Mouse (Mus musculus): ENCODE measurements at regions not wholly inside any gene's neighbourhood (a gene's known extent, or its start where the extent isn't known, plus 50 kb on each side); places are given as distances from the start of the nearest gene placed in this dataset.
A peak's percentile ranks its signal among the peaks of the same experiment; 100 is the strongest.

DNA sequence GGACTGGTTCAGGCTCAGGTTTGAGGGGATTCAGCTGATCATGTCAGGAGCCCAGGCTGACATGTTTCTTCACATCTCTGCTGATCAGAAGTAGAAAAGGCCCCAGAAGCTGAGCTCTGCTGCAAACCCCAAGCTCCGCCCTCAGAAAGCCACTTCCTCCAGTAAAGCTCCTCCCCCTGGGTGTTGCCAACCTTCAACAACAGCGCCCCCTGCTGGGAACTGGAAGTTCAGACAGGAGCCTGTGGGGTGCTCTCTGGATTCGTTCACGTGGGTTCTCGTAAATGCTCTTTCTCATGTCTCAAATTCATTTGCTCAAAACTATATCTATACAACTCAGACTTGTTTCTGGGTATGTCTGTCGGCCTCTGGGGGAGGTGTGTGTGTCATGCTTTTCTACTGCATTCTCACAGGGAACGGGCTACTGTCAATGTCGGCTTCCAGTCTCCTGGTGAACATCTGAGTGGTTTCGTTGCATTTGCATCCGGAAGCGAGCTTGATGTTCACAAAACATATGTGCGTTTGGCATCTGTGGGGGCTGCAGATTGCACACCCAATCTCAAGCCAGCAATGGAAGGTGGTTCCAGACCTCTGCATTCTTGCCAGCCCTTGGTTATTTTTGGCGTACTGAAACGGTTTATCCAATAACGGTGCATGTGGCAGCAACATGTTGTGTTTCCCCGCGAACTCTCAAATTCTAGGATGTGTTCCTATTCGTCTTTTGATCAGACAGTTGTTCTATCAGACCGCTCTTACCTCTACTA is 174.3 kb downstream of the Cryba4 start:
- DNase-seq (ENCODE audit: low spot score, missing footprints) (peak; percentile 89), ATAC-seq (ENCODE audit: low FRiP score) (no peak)
- Histone ChIP-seq H3K4me1 (ENCODE audit: control insufficient read depth, insufficient read depth, low read length) (no peaks in the 10 kb centered on the region), H3K36me3 (ENCODE audit: control insufficient read depth, insufficient read depth, low read length) (no peaks in the 10 kb centered on the region), H3K4me3 (ENCODE audit: low read depth, low read length) (no peak overlapping the region), H3K27ac (ENCODE audit: low read depth, low read length) (no peak overlapping the region), H3K9me3 (ENCODE audit: control insufficient read depth, low read length) (no peaks in the 10 kb centered on the region), H3K27me3 (ENCODE audit: control insufficient read depth, insufficient read depth, low read length) (no peaks in the 10 kb centered on the region), H3K4me2 (no peak overlapping the region), H3K9ac (ENCODE audit: low read length) (no peak overlapping the region)
- 84% methylated on average over 19 of the region's 19 CpGs for WGBS

DNA sequence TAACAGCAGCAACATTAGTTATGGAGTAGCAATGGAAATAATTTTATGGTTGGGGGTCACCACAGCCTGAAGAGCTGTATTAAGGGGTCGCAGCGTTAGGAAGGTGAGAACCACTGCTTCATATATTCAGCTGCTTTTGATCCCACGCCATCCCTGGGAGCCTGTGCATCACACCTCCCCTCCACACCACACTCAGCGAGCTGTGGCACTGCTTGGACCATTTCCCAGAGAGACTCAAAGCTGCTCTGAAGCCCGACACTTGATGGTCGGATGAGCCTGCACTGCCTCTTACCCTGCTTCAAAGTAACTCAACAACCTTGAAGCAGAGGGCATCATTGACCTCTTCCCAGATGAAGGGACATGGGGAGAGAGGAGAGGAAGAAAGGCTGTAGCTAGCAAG is 171.3 kb downstream of the Cryba4 start:
- WGBS, result 80% methylated on average over 6 of the region's 6 CpGs
- Histone ChIP-seq H3K4me1 (ENCODE audit: control insufficient read depth, insufficient read depth, low read length) (no peaks in the 10 kb centered on the region), H3K9ac (ENCODE audit: low read length) (no peak overlapping the region), H3K4me3 (ENCODE audit: low read depth, low read length) (no peak overlapping the region), H3K9me3 (ENCODE audit: control insufficient read depth, low read length) (no peaks in the 10 kb centered on the region), H3K4me2 (no peak overlapping the region), H3K27me3 (ENCODE audit: control insufficient read depth, insufficient read depth, low read length) (no peaks in the 10 kb centered on the region), H3K27ac (ENCODE audit: low read depth, low read length) (no peak overlapping the region), H3K36me3 (ENCODE audit: control insufficient read depth, insufficient read depth, low read length) (no peaks in the 10 kb centered on the region)
- ATAC-seq (ENCODE audit: low FRiP score) (no peak), DNase-seq (ENCODE audit: low spot score, missing footprints) (no peak)

DNA sequence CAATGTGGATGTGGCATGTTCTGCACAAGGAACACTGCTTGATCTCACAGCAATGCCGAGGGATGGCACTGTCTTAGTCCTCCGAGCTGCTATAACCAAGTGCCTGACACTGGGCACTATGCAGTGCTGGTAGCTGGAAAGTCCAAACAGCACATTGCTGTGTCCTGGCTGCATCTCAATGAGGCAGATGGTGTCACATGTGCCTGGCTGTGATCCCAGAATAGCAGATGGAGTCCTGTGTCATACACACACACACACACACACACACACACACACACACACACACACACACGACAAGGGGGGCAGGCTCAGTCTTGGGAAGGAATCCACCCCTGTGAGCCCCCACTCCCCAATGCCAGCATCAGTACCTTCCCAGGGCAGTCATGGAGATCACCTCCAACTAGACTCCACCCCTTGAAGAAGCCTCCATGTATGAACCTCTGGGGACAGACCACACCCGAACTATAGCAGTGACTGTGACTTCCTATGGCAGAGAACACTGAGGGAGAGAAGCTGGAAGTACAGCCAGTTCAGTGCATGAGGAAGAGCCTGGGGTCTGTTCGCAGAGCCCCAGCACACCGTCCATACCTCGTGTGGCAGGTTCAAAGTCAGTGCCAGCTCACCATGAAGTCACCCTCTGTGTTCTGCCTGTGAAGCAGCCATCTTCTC is 160.3 kb downstream of the Cryba4 start:
- Histone ChIP-seq H3K4me3 (ENCODE audit: low read depth, low read length) (no peak overlapping the region), H3K4me2 (no peak overlapping the region), H3K27me3 (ENCODE audit: control insufficient read depth, insufficient read depth, low read length) (no peaks in the 10 kb centered on the region), H3K27ac (ENCODE audit: low read depth, low read length) (no peak overlapping the region), H3K4me1 (ENCODE audit: control insufficient read depth, insufficient read depth, low read length) (no peaks in the 10 kb centered on the region), H3K9ac (ENCODE audit: low read length) (no peak overlapping the region), H3K36me3 (ENCODE audit: control insufficient read depth, insufficient read depth, low read length) (no peaks in the 10 kb centered on the region), H3K9me3 (ENCODE audit: control insufficient read depth, low read length) (no peaks in the 10 kb centered on the region)
- ATAC-seq (ENCODE audit: low FRiP score) (no peak), DNase-seq (ENCODE audit: low spot score, missing footprints) (no peak)
- WGBS, result 89% methylated on average over 7 of the region's 7 CpGs

DNA sequence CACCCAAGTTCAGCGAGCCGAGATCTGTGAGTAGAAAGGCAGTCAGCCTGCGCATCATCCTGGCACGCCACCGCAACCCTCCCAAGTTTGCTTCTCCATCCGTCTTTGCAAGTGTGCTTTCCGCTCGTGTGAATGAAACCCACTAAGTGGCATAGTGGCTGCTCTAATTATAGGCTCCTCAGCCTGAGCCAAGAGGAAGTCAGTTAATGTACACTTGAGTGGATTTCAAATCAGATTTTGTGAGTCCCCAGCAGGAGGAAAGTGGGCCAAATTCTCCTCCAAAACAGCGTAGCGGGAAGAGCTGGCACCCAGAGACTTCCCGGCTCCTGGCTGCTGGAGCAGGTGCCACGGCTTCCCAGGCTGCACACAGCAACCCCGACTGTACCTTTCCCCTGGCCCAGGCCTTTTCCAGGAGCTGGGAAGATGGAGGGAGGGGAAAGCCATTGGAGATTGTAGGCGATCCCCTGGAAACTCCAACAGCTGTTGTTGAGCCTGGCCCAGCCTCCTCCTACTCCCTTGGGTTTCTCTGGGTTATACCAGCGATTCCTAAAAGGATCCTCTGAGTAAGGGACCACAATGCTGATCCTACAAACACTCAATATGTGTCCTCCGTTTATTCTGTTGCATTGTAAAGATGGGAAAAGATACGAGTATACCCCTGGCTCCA is 158.3 kb downstream of the Cryba4 start:
- Histone ChIP-seq H3K27me3 (ENCODE audit: control insufficient read depth, insufficient read depth, low read length) (no peaks in the 10 kb centered on the region), H3K4me1 (ENCODE audit: control insufficient read depth, insufficient read depth, low read length) (peaks cover 4% of the 10 kb centered on the region; the same call in 1 of the 2 replicates), H3K27ac (ENCODE audit: low read depth, low read length) (no peak overlapping the region), H3K4me3 (ENCODE audit: low read depth, low read length) (no peak overlapping the region), H3K4me2 (no peak overlapping the region), H3K9ac (ENCODE audit: low read length) (no peak overlapping the region), H3K9me3 (ENCODE audit: control insufficient read depth, low read length) (no peaks in the 10 kb centered on the region), H3K36me3 (ENCODE audit: control insufficient read depth, insufficient read depth, low read length) (no peaks in the 10 kb centered on the region)
- no peak for ATAC-seq (ENCODE audit: low FRiP score)
- 81% methylated on average over 17 of the region's 17 CpGs for WGBS
- no peak for DNase-seq (ENCODE audit: low spot score, missing footprints)

DNA sequence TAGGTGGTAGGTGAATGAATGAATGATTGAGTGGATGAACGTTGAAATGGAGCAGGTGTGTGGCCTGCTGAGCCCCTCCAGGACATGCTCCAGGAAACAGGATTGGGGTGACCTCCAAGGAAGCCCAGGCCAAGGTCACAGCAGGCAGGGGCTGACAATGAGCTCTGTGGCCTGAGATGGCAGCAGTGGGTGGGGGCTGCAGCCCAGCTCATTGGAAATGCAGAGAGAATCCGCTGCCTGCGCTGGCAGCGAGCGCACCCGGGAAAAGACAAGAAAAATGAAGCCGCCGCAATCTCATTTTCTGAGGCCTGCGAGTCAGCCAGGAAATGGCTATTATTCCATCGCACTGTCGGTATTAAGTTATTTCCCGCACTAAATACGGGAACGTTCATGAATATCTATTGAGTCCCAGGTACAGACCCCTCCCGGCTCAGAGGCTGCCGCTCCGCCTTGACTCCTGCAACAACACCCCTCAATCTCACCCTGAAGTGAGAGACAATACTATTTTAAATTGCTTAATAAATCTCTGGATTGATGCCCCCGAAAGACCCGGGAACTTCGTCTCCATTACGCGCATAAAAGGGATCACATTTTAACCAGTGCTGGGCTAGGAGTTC is 153.7 kb downstream of the Cryba4 start:
- DNase-seq (ENCODE audit: low spot score, missing footprints), result no peak
- 50% methylated on average over 22 of the region's 22 CpGs for WGBS
- ATAC-seq (ENCODE audit: low FRiP score), result no peak
- Histone ChIP-seq H3K4me1 (ENCODE audit: control insufficient read depth, insufficient read depth, low read length) (peaks cover 4% of the 10 kb centered on the region; the same call in 1 of the 2 replicates), H3K36me3 (ENCODE audit: control insufficient read depth, insufficient read depth, low read length) (no peaks in the 10 kb centered on the region), H3K9me3 (ENCODE audit: control insufficient read depth, low read length) (no peaks in the 10 kb centered on the region), H3K27me3 (ENCODE audit: control insufficient read depth, insufficient read depth, low read length) (no peaks in the 10 kb centered on the region), H3K9ac (ENCODE audit: low read length) (0 out of 2 replicates have a peak overlapping the region, but pooled peaks have one; percentile 12), H3K27ac (ENCODE audit: low read depth, low read length) (no peak overlapping the region), H3K4me2 (no peak overlapping the region), H3K4me3 (ENCODE audit: low read depth, low read length) (no peak overlapping the region)

DNA sequence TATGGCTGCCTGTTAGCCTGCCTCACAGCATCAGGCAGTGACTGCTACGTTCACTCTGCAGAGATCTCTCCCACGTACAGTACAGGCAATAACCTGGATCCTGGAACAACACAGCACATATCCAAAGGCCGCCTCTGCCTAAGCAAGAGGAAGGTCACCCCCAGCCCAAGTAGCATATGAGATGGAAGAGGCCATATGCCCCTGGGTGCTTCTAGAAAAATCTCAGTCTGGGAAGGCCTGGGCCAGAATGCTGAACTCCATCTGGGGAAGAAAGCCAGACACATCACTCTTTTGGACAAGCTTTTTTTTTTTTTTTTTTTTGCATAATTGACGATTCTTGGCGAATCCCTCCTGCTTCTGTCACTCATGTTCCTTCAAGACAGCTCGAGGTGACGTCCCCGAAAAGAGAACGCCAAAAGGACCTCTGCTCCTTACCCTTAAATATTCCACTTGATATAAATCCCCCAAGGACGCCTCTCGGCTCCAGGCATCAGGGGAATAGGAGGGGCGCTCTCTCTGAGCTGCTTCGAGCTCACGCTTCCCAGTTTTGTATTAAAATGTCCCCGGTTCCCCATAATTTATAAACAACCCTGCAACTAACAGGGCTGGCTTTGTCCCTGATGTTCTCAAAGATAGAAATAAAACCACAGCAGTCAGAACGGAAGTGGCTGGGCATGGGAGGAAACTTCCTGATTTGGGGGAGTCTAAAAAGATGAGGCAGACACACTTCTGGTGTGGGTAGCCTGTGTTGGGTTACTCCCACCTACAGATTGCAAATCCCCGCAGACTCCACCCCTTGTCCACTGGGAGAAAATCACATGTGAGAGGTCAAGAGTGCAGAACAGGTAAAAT is 150.4 kb downstream of the Cryba4 start:
- Histone ChIP-seq H3K27ac (ENCODE audit: low read depth, low read length) (no peak overlapping the region), H3K27me3 (ENCODE audit: control insufficient read depth, insufficient read depth, low read length) (no peaks in the 10 kb centered on the region), H3K4me1 (ENCODE audit: control insufficient read depth, insufficient read depth, low read length) (peaks cover 4% of the 10 kb centered on the region; the same call in 1 of the 2 replicates), H3K9ac (ENCODE audit: low read length) (no peak overlapping the region), H3K36me3 (ENCODE audit: control insufficient read depth, insufficient read depth, low read length) (no peaks in the 10 kb centered on the region), H3K9me3 (ENCODE audit: control insufficient read depth, low read length) (no peaks in the 10 kb centered on the region), H3K4me2 (no peak overlapping the region), H3K4me3 (ENCODE audit: low read depth, low read length) (no peak overlapping the region)
- ATAC-seq (ENCODE audit: low FRiP score) (no peak), DNase-seq (ENCODE audit: low spot score, missing footprints) (no peak)
- 81% methylated on average over 17 of the region's 17 CpGs for WGBS

DNA sequence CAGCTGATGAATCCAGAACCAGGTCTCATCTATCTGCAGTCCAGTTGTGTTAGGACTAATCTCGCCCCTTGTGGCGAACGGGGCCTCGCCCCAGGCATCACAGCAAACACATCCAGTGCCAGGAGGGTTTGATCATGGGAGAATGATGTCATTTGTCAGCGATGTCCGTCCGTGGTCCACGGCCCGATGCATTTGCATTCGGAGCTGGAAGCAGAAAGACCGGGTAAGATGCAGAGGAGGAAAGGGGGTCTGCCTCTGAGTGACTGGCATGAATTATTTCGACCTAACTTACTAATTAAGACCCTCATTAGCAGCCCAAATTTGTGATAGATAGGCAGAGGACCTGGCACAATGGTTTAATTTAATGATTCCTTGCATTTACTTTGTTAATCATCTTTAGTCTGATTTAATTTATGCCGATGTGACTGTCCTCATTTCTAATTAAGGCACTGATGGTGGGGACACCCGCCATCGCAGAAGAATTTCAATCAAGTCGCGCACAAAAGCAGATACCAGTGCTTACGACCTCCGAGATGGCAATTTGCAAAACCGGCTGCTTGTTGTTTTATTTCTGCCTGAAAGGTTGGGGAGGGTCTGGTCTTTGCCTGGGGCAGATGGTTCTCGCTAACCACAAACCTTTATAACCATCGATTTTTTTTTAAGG is 141.9 kb downstream of the Cryba4 start:
- 77% methylated on average over 22 of the region's 22 CpGs for WGBS
- Histone ChIP-seq H3K4me1 (ENCODE audit: control insufficient read depth, insufficient read depth, low read length) (no peaks in the 10 kb centered on the region), H3K9me3 (ENCODE audit: control insufficient read depth, low read length) (no peaks in the 10 kb centered on the region), H3K36me3 (ENCODE audit: control insufficient read depth, insufficient read depth, low read length) (no peaks in the 10 kb centered on the region), H3K4me3 (ENCODE audit: low read depth, low read length) (no peak overlapping the region), H3K27me3 (ENCODE audit: control insufficient read depth, insufficient read depth, low read length) (no peaks in the 10 kb centered on the region), H3K27ac (ENCODE audit: low read depth, low read length) (no peak overlapping the region), H3K4me2 (no peak overlapping the region), H3K9ac (ENCODE audit: low read length) (no peak overlapping the region)
- DNase-seq (ENCODE audit: low spot score, missing footprints) (peak; percentile 84), ATAC-seq (ENCODE audit: low FRiP score) (no peak)

DNA sequence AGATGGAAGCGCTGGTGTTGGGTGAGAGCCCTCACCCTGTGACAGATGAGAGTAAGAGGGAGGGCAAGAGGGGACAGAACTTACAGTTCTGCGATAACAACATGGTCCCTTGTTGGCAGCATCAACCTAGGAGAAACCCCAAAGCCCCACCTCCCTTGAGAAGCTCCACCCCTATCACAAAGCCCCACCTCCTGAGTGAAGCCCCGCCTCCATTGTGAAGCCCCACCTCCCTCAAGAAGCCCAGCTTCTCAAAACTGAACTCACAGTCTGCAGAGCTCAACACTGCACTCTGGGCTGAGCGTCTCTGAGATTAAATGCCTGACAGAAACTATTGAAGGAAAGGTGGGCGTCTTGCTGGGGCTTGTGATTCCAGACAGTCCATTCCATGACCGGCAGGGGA is 131.6 kb downstream of the Cryba4 start:
- Histone ChIP-seq H3K27ac (ENCODE audit: low read depth, low read length) (no peak overlapping the region), H3K9me3 (ENCODE audit: control insufficient read depth, low read length) (no peaks in the 10 kb centered on the region), H3K4me3 (ENCODE audit: low read depth, low read length) (no peak overlapping the region), H3K4me1 (ENCODE audit: control insufficient read depth, insufficient read depth, low read length) (0 out of 2 replicates have a peak, but pooled peaks cover 2% of the 10 kb centered on the region), H3K4me2 (no peak overlapping the region), H3K9ac (ENCODE audit: low read length) (no peak overlapping the region), H3K36me3 (ENCODE audit: control insufficient read depth, insufficient read depth, low read length) (no peaks in the 10 kb centered on the region), H3K27me3 (ENCODE audit: control insufficient read depth, insufficient read depth, low read length) (no peaks in the 10 kb centered on the region)
- DNase-seq (ENCODE audit: low spot score, missing footprints) (no peak), ATAC-seq (ENCODE audit: low FRiP score) (no peak)
- 66% methylated on average over 6 of the region's 6 CpGs for WGBS
